Mouse (Mus musculus) hindbrain, embryonic 12.5 days (tissue): Measurements from ENCODE around the gene Diras2. TPM values are rescaled to one million over a fixed set of nuclear protein-coding genes. Genes with fewer than 3 reads are reported as not detected.

ENCODE experiments used
- ATAC-seq: fragments of 200-750 bp; cut with Nextera tagmentation; 2 replicates; pipeline ENCODE4 v1.8.0; 2017; ENCODE audit warnings: moderate TSS enrichment; ENCODE audit not compliant: low FRiP score
- H3K27ac ChIP-seq: fragments of 300-500 bp; sonication (generic); 2 replicates; pipeline ENCODE4 v1.5.1; 2016; ENCODE audit warnings: mild to moderate bottlenecking
- H3K27me3 ChIP-seq: fragments of 300-500 bp; sonication (generic); 2 replicates; pipeline ENCODE4 v1.6.1; 2016; ENCODE audit warnings: mild to moderate bottlenecking
- H3K36me3 ChIP-seq: fragments of 300-500 bp; sonication (generic); 2 replicates; pipeline ENCODE4 v1.6.1; 2016; ENCODE audit warnings: mild to moderate bottlenecking
- H3K4me1 ChIP-seq: fragments of 300-500 bp; sonication (generic); 2 replicates; pipeline ENCODE4 v1.6.1; 2016
- H3K4me2 ChIP-seq: fragments of 300-500 bp; sonication (generic); replicated peaks from 2 replicates; pipeline ENCODE4 v1.6.1; 2016; ENCODE audit warnings: mild to moderate bottlenecking
- H3K4me3 ChIP-seq: fragments of 300-500 bp; sonication (generic); 2 replicates; pipeline ENCODE4 v1.5.1; 2016; ENCODE audit warnings: mild to moderate bottlenecking
- H3K9ac ChIP-seq: fragments of 300-500 bp; sonication (generic); 2 replicates; pipeline ENCODE4 v1.6.1; 2016; ENCODE audit warnings: mild to moderate bottlenecking, moderate library complexity
- H3K9me3 ChIP-seq: fragments of 300-500 bp; sonication (generic); replicated peaks from 2 replicates; pipeline ENCODE4 v1.6.1; 2016; ENCODE audit warnings: mild to moderate bottlenecking
- WGBS: fragments of 180-500 bp; shearing (Covaris S2); methylation state at CpG from one replicate; pipeline ENCODE4 v1.1.7; 2016; 5-methylcytosine and 5-hydroxymethylcytosine counted together
- polyA plus RNA-seq: library from polyadenylated mRNA; unstranded; fragments of >200 nt; fragmentation: Nextera tagmentation; extraction: Ambion mirVana; gene quantifications from 2 replicates; pipeline ENCODE4 v1.2.1, GENCODE M21; 2016

The Diras2 gene
- polyA plus RNA-seq, 1 experiment from 2014 or later = 1.8 TPM

DNA sequence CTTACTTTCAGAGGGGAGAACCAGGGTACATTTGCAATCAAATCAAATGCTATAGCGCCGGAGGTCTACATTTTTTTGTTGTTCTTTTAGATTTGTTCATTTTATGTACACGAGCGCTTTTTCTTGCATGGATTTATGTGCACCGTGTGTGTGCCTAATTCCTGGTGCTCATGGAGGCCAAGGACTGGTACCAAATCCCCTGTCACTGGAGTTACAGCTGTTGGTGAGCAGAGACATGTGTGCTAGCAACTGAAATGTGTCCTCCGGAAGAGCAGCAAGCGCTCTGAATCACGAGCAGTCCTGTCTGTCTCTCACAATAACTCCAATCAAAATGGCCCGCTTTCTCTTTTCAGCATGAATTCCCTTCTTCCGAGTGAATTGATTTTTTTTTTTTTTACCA lies 55.8 kb downstream of the Diras2 start:
- no peaks in the 10 kb centered on the region; the same call in 1 of the 2 replicates for H3K4me1 ChIP-seq
- no peak overlapping the region for H3K4me2 ChIP-seq
- ATAC-seq = no peak
- H3K9me3 ChIP-seq = no peaks in the 10 kb centered on the region
- 82% methylated on average over 10 of the region's 10 CpGs for WGBS
- H3K36me3 ChIP-seq = no peaks in the 10 kb centered on the region
- no peaks in the 10 kb centered on the region for H3K27me3 ChIP-seq
- H3K27ac ChIP-seq = no peak overlapping the region
- H3K9ac ChIP-seq = no peak overlapping the region
- H3K4me3 ChIP-seq = no peak overlapping the region

DNA sequence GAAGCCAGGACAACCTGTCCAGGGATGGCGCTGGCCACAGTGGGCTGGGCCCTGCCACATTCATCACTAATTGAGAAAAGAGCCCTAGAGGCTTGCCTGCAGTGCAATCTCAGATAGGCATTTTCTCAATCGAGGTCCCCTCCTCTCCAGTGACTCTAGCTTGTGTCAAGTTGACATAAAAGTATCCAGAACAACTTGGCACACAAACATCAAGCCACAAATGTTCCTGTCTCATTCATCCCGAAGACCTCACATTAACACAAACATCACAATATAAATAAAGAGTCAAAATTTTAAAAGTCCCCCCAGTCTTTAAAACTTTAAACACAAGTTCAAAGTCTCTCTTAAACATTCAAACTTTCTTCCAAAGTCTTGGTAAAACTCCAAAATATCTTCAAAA lies 56.3 kb downstream of the Diras2 start:
- no peak overlapping the region for H3K27ac ChIP-seq
- no peak overlapping the region for H3K4me2 ChIP-seq
- no peak overlapping the region for H3K9ac ChIP-seq
- no peaks in the 10 kb centered on the region for H3K9me3 ChIP-seq
- no peak for ATAC-seq
- H3K4me1 ChIP-seq = peaks cover 4% of the 10 kb centered on the region
- H3K4me3 ChIP-seq = no peak overlapping the region
- 81% methylated on average over 3 of the region's 3 CpGs for WGBS
- no peaks in the 10 kb centered on the region for H3K36me3 ChIP-seq
- H3K27me3 ChIP-seq = no peaks in the 10 kb centered on the region

DNA sequence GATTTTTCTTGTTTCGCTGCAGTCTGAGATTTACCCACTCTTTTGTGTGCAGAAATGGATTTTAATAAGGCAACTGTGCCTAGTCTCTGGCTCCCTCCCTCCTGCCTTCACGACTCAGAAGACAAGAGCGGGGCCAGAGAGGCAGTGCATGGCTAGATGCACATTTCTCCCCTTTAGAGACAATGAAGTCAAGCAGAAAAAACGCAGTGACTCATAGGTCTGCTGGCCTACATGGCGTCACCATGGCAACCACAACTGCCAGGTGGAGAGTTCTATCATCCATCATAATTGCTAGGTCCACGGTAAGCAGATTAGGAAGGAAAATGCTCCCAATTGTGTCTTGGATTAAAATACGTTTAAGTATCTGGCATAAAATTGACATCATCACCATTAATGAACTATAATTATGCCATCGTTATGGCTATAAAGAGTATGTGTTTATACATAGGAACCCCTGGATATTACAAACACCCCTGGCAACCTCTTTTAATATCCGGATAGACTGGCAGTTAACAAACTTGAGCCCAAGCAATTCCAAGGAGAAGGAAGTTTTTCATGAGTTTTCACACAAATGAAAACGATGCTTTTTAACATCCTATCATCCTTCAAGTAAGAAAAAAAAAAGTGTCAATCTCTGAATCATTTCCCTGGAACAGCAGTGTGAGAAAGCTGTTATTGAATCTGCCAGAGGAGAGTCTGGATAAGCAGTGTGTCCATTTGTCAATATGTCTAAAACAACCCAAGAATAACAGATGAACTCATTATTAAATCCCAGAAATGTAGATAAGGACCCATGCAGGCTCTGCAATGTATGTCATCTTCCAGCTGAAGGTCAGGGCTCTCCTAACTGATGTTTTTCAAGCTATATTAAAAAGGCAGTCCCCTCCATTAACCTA lies 61.0 kb downstream of the Diras2 start:
- peaks cover 11% of the 10 kb centered on the region for H3K4me1 ChIP-seq
- no peak overlapping the region for H3K4me3 ChIP-seq
- 34% methylated on average over 10 of the region's 10 CpGs for WGBS
- H3K9ac ChIP-seq = no peak overlapping the region
- no peaks in the 10 kb centered on the region for H3K36me3 ChIP-seq
- ATAC-seq = peak; percentile 92
- H3K27me3 ChIP-seq = no peaks in the 10 kb centered on the region
- H3K9me3 ChIP-seq = no peaks in the 10 kb centered on the region
- H3K27ac ChIP-seq = peak overlapping the region; percentile 89
- H3K4me2 ChIP-seq = 0 out of 2 replicates have a peak overlapping the region, but pooled peaks have one; percentile 4

DNA sequence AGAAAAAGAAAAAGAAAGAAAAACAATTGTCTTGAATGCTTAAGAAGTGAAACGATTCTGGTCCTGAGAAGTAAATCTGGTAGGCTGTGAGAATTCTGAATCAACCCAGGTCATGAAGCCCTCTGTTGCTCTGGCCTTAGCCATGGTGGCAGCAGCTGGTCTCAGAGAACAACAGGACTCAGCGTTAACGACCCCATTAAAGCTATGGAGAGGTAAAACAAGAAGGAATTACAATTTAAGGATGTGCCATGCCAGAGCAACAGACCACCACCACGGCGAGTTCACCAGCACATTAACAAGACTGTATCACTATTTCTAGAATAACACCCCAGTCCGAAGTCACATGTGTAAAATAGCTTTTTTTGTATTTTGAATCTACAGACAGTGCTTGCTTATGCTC lies 65.9 kb downstream of the Diras2 start:
- ATAC-seq = no peak
- Histone ChIP-seq H3K27ac (no peak overlapping the region), H3K9ac (no peak overlapping the region), H3K36me3 (no peaks in the 10 kb centered on the region), H3K4me2 (no peak overlapping the region), H3K4me1 (peaks cover 10% of the 10 kb centered on the region), H3K27me3 (no peaks in the 10 kb centered on the region; the same call in 1 of the 2 replicates), H3K4me3 (no peak overlapping the region), H3K9me3 (no peaks in the 10 kb centered on the region)
- 81% methylated on average over 6 of the region's 6 CpGs for WGBS

- Histone ChIP-seq H3K4me2 (no peak overlapping the region), H3K4me1 (peaks cover 7% of the 10 kb centered on the region; the same call in 1 of the 2 replicates), H3K27me3 (no peaks in the 10 kb centered on the region; the same call in 1 of the 2 replicates), H3K9me3 (no peaks in the 10 kb centered on the region), H3K27ac (peak overlapping the region; percentile 17; the same call in 1 of the 2 replicates), H3K4me3 (no peak overlapping the region), H3K36me3 (no peaks in the 10 kb centered on the region), H3K9ac (no peak overlapping the region)
- 61% methylated on average over 7 of the region's 7 CpGs for WGBS
- no peak for ATAC-seq
Observed at GRCm38 (mm10) chr13:52459982-52460381, 71.1 kb downstream of the Diras2 start.

DNA sequence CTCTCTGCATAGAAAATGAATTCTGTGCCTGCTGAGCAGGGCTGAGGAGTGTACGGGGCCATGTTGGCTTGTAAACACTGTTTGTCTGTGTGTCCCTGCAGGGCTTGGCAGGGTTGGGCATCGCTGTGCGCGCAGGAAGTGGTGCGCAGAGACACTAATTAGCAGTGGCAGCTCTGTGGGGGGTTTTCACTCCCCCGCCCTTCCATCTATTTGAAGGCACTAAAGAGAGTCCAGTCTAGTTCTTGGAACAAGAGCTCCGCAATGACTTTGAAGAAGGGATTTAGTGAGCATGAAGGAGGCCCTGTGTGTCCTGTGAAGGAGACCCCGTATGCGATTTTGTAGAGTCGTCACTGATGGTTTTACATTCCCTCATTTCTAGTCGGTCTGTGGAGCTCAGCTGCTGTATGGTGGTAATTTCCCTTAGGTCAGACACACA lies 73.2 kb downstream of the Diras2 start:
- Histone ChIP-seq H3K4me3 (no peak overlapping the region), H3K27ac (peak overlapping the region; percentile 72), H3K4me2 (peak overlapping the region; percentile 37), H3K9me3 (no peaks in the 10 kb centered on the region), H3K4me1 (peaks cover 7% of the 10 kb centered on the region), H3K9ac (no peak overlapping the region), H3K36me3 (no peaks in the 10 kb centered on the region), H3K27me3 (no peaks in the 10 kb centered on the region)
- 42% methylated on average over 11 of the region's 11 CpGs for WGBS
- ATAC-seq = peak; percentile 89

DNA sequence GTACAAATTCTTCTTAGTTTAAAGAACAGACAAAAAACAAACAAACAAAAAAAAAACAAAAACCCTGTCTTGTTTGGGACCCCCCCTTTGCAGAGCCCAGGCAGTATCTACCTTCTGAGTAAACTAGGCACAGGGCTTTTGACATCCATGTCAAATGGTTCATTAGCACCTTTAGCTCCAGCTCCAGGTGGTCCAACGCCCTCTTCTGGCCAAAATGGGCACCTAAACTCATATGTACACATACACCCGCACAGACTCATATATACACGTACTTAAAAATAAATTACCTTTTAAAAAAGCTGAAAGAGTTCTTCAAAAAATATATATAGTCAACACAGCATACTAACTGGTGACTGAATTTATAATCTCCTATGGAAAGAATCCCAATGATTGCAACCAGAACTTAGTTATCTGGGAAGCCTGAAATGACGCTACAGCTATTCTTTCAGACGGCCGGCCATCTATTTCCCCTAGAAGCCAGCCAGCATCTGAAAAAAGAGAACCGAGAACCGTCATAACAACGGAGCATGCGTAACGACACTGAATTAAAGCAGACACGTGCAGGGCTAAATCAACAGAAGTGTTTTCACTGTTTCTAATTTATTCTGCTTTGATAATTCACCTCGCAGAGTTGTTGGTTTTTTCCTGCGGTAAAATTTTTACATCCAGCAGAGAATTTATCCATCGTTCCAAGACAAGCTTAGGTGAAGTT lies 73.7 kb downstream of the Diras2 start:
- Histone ChIP-seq H3K9ac (no peak overlapping the region), H3K4me1 (peaks cover 10% of the 10 kb centered on the region), H3K4me3 (no peak overlapping the region), H3K27me3 (no peaks in the 10 kb centered on the region), H3K4me2 (peak overlapping the region; percentile 37), H3K36me3 (no peaks in the 10 kb centered on the region), H3K9me3 (no peaks in the 10 kb centered on the region), H3K27ac (peak overlapping the region; percentile 72)
- no peak for ATAC-seq
- 66% methylated on average over 15 of the region's 15 CpGs for WGBS

DNA sequence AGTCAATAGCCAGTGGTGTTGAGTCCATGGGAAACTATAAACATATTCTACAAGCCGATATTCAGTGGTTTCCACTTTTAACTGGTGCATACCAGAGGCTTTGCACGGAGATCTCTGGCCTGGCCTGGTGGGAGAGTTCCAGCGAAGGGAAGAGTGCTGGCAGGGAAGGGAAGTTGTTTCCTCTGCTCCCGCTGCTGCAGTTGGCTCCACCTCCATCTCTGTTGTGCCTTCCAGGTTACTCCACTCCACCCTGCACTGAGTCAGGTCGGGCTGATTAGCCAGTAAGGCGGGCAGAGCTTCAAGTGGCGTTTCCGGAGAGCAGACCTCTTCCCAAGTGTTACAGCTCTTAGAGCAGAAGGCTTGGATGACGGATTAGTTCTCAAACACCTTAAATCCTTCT lies 75.8 kb downstream of the Diras2 start:
- 49% methylated on average over 9 of the region's 9 CpGs for WGBS
- ATAC-seq = no peak
- peaks cover 18% of the 10 kb centered on the region for H3K4me1 ChIP-seq
- H3K9me3 ChIP-seq = no peaks in the 10 kb centered on the region
- no peak overlapping the region for H3K4me3 ChIP-seq
- H3K36me3 ChIP-seq = no peaks in the 10 kb centered on the region
- H3K27ac ChIP-seq = no peak overlapping the region
- H3K9ac ChIP-seq = no peak overlapping the region
- no peak overlapping the region for H3K4me2 ChIP-seq
- no peaks in the 10 kb centered on the region for H3K27me3 ChIP-seq

- H3K36me3 ChIP-seq = no peaks in the 10 kb centered on the region
- H3K9me3 ChIP-seq = no peaks in the 10 kb centered on the region
- peaks cover 15% of the 10 kb centered on the region for H3K4me1 ChIP-seq
- no peak overlapping the region for H3K9ac ChIP-seq
- no peak overlapping the region for H3K4me3 ChIP-seq
- H3K27me3 ChIP-seq = no peaks in the 10 kb centered on the region
- no peak overlapping the region for H3K4me2 ChIP-seq
- WGBS = 82% methylated on average over 11 of the region's 11 CpGs
- H3K27ac ChIP-seq = no peak overlapping the region
- no peak for ATAC-seq
Observed at GRCm38 (mm10) chr13:52454708-52455250, 76.3 kb downstream of the Diras2 start.

Other genes starting within 250 kb of the Diras2 start
- gene Syk, start 51.9 kb upstream of the Diras2 start, polyA plus RNA-seq = 3.9 and 4.1 TPM in 2 replicates